ENCODE assay signal across 8 mouse cellular contexts in genomic region chr2:24974906-24975703, GRCm38 (mm10). TPM values are rescaled to one million over a fixed set of nuclear protein-coding genes. Genes with fewer than 3 reads are reported as not detected.
DNase-seq lines count a peak whose midpoint lies in the region; ATAC-seq and TF ChIP-seq lines count a peak whose summit lies in the region.

Gene Mrpl41, minus strand, starts transcription at chr2:24975098.

- ATAC-seq in heart, embryonic 11.5 days (replicated peaks; ENCODE audit: insufficient number of reproducible peaks, low FRiP score, low TSS enrichment) = peak; percentile 97
- peak; percentile 99 for ATAC-seq in kidney, embryonic 16.5 days (ENCODE audit: low FRiP score, low TSS enrichment)

- H3K36me3 ChIP-seq in C2C12 (ENCODE audit: control insufficient read depth, insufficient read depth) (peaks cover 24% of the 10 kb centered on the region), myocyte (ENCODE audit: control insufficient read depth, insufficient read depth) (peaks cover 17% of the 10 kb centered on the region)
- peaks cover 45% of the 10 kb centered on the region for H3K36me3 ChIP-seq in erythroblast, embryonic 14.5 days (ENCODE audit: control insufficient read depth)
- peaks cover 12% of the 10 kb centered on the region for H3K36me3 ChIP-seq in heart, embryonic 11.5 days (ENCODE audit: control insufficient read depth, insufficient read depth, low read length)
- peaks cover 17% of the 10 kb centered on the region for H3K36me3 ChIP-seq in kidney, embryonic 16.5 days (ENCODE audit: insufficient read depth, low read length)
- no peaks in the 10 kb centered on the region for H3K36me3 ChIP-seq in liver, adult 2 months (ENCODE audit: control insufficient read depth, insufficient read depth, low read length)
- H3K36me3 ChIP-seq in splenic B cell, adult 2 months (ENCODE audit: control insufficient read depth, insufficient read depth, low read length, poor library complexity, severe bottlenecking) = no peaks in the 10 kb centered on the region; the same call in 1 of the 2 replicates

- DNase-seq in brain, embryonic 14.5 days (ENCODE audit: low read depth) = peak; percentile 99
- peak; percentile 92 for DNase-seq in liver, adult 2 months (ENCODE audit: extremely low read depth, low read depth, low spot score)
- peak; percentile 98 for DNase-seq in splenic B cell, adult 2 months (ENCODE audit: low read depth, low spot score)

- peaks cover 12% of the 10 kb centered on the region for H3K79me3 ChIP-seq in C2C12 (ENCODE audit: low read depth)

- H3K4me3 ChIP-seq in C2C12 (ENCODE audit: insufficient read depth, poor library complexity, severe bottlenecking) (peak within 1 kb of the TSS; percentile 87), myocyte (peak within 1 kb of the TSS; percentile 84)
- H3K4me3 ChIP-seq in erythroblast, embryonic 14.5 days (replicated peaks) = peak within 1 kb of the TSS; percentile 93
- peak within 1 kb of the TSS; percentile 83 for H3K4me3 ChIP-seq in heart, embryonic 11.5 days (ENCODE audit: low read depth, low read length)
- peak within 1 kb of the TSS; percentile 64 for H3K4me3 ChIP-seq in kidney, embryonic 16.5 days (ENCODE audit: low read length)
- peak within 1 kb of the TSS; percentile 78 for H3K4me3 ChIP-seq in liver, adult 2 months (ENCODE audit: insufficient read depth, low read depth, low read length)

- TF ChIP-seq POLR2A in brain, embryonic 14.5 days (IDR thresholded peaks at IDR 0.05; ENCODE audit: borderline replicate concordance, extremely low read depth, insufficient read depth, insufficient read length, poor library complexity, severe bottlenecking) = peak; percentile 84; the same call in 1 of the 2 replicates
- TF ChIP-seq POLR2A in liver, adult 2 months (IDR thresholded peaks at IDR 0.05; ENCODE audit: extremely low read depth, insufficient read depth, low read length) = peak; percentile 93
- TF ChIP-seq POLR2A in myocyte (IDR thresholded peaks at IDR 0.05; ENCODE audit: insufficient read length, low read depth) = peak; percentile 86

- peak within 1 kb of the TSS; percentile 76 for H3ac ChIP-seq in C2C12 (ENCODE audit: control insufficient read depth, insufficient read length, low read depth)
- H3ac ChIP-seq in myocyte (ENCODE audit: control insufficient read depth, insufficient read length) = peak within 1 kb of the TSS; percentile 53

- no peaks in the 10 kb centered on the region for H3K9me3 ChIP-seq in erythroblast, embryonic 14.5 days (ENCODE audit: control insufficient read depth, low read length)
- no peaks in the 10 kb centered on the region for H3K9me3 ChIP-seq in heart, embryonic 11.5 days (replicated peaks; ENCODE audit: control insufficient read depth, low read length)
- H3K9me3 ChIP-seq in kidney, embryonic 16.5 days (ENCODE audit: low read length) = no peaks in the 10 kb centered on the region

- H3K27ac ChIP-seq in heart, embryonic 11.5 days (ENCODE audit: low read depth, low read length) = peak within 1 kb of the TSS; percentile 95
- H3K27ac ChIP-seq in kidney, embryonic 16.5 days (ENCODE audit: low read length) = peak within 1 kb of the TSS; percentile 95
- H3K27ac ChIP-seq in liver, adult 2 months (replicated peaks; ENCODE audit: insufficient read depth, low read depth, low read length) = peak within 1 kb of the TSS; percentile 96

- peaks cover 54% of the 10 kb centered on the region for H3K4me1 ChIP-seq in erythroblast, embryonic 14.5 days (ENCODE audit: control insufficient read depth)
- H3K4me1 ChIP-seq in heart, embryonic 11.5 days (ENCODE audit: control insufficient read depth, insufficient read depth, low read length) = peaks cover 11% of the 10 kb centered on the region
- H3K4me1 ChIP-seq in kidney, embryonic 16.5 days (ENCODE audit: insufficient read depth, low read length) = peaks cover 16% of the 10 kb centered on the region
- peaks cover 4% of the 10 kb centered on the region for H3K4me1 ChIP-seq in liver, adult 2 months (ENCODE audit: control insufficient read depth, insufficient read depth, low read length)

- H3K4me2 ChIP-seq in heart, embryonic 11.5 days = peak within 1 kb of the TSS; percentile 99
- peak within 1 kb of the TSS; percentile 98 for H3K4me2 ChIP-seq in kidney, embryonic 16.5 days (replicated peaks; ENCODE audit: low read depth, low read length)
- H3K4me2 ChIP-seq in myocyte (ENCODE audit: low read depth) = peak within 1 kb of the TSS; percentile 100

- H3K27me3 ChIP-seq in C2C12 (ENCODE audit: control insufficient read depth, insufficient read depth, insufficient read length) (no peaks in the 10 kb centered on the region), myocyte (ENCODE audit: control insufficient read depth, insufficient read depth, insufficient read length) (no peaks in the 10 kb centered on the region)
- no peaks in the 10 kb centered on the region for H3K27me3 ChIP-seq in erythroblast, embryonic 14.5 days (ENCODE audit: control insufficient read depth)
- no peaks in the 10 kb centered on the region for H3K27me3 ChIP-seq in heart, embryonic 11.5 days (ENCODE audit: control insufficient read depth, insufficient read depth, low read length)
- H3K27me3 ChIP-seq in kidney, embryonic 16.5 days (ENCODE audit: insufficient read depth, low read length) = no peaks in the 10 kb centered on the region
- no peaks in the 10 kb centered on the region for H3K27me3 ChIP-seq in liver, adult 2 months (ENCODE audit: control insufficient read depth, insufficient read depth, low read length)
- H3K27me3 ChIP-seq in splenic B cell, adult 2 months (ENCODE audit: control insufficient read depth, insufficient read depth, low read length, poor library complexity, severe bottlenecking) = no peaks in the 10 kb centered on the region

- peak within 1 kb of the TSS; percentile 74 for H3K9ac ChIP-seq in heart, embryonic 11.5 days (ENCODE audit: low read depth, low read length)
- H3K9ac ChIP-seq in kidney, embryonic 16.5 days (replicated peaks; ENCODE audit: low read length) = peak within 1 kb of the TSS; percentile 79
- peak within 1 kb of the TSS; percentile 83 for H3K9ac ChIP-seq in liver, adult 2 months (ENCODE audit: low read depth, low read length)

- WGBS in heart, embryonic 11.5 days (ENCODE audit: insufficient replicate concordance) = under 1% methylated on average over 64 of the region's 64 CpGs
- under 1% methylated on average over 64 of the region's 64 CpGs for WGBS in kidney, embryonic 16.5 days
- under 1% methylated on average over 64 of the region's 64 CpGs for WGBS in liver, adult 2 months

- H3K79me2 ChIP-seq in C2C12 (ENCODE audit: control insufficient read depth, insufficient read depth) (peaks cover 17% of the 10 kb centered on the region), myocyte (ENCODE audit: control insufficient read depth, insufficient read depth) (peaks cover 5% of the 10 kb centered on the region)
- 0 out of 2 replicates have a peak, but pooled peaks cover 3% of the 10 kb centered on the region for H3K79me2 ChIP-seq in liver, adult 2 months (ENCODE audit: control insufficient read depth, insufficient read depth, low read length)

- no peak for TF ChIP-seq CTCF in C2C12 (IDR thresholded peaks at IDR 0.05; ENCODE audit: control insufficient read depth, insufficient read depth, insufficient read length)
- no peak for TF ChIP-seq CTCF in brain, embryonic 14.5 days (IDR thresholded peaks at IDR 0.05; ENCODE audit: borderline replicate concordance, extremely low read depth, insufficient read depth, insufficient read length)
- TF ChIP-seq CTCF in liver, adult 2 months (IDR thresholded peaks at IDR 0.05; ENCODE audit: low read depth, low read length) = no peak

TF ChIP-seq in C2C12, 6 proteins besides CTCF, POLR2A, EP300 and RAD21:
- TF ChIP-seq MAX (IDR thresholded peaks at IDR 0.05) = peak; percentile 61
- no peak for TF ChIP-seq CEBPB (IDR thresholded peaks at IDR 0.05; ENCODE audit: low read depth)

TF ChIP-seq in myocyte, 11 proteins besides CTCF, POLR2A, EP300 and RAD21:
- peak; percentile 70 for TF ChIP-seq SRF (IDR thresholded peaks at IDR 0.05; ENCODE audit: control insufficient read depth, insufficient read length, low read depth)
- no peak for TF ChIP-seq MAX (IDR thresholded peaks at IDR 0.05; ENCODE audit: low read depth)
- TF ChIP-seq E2F4 (IDR thresholded peaks at IDR 0.05; ENCODE audit: insufficient read depth) = peak; percentile 33
- TF ChIP-seq REST (IDR thresholded peaks at IDR 0.05; ENCODE audit: insufficient read depth, insufficient read length) = no peak
- TF ChIP-seq CEBPB (IDR thresholded peaks at IDR 0.05; ENCODE audit: insufficient read depth, poor library complexity, severe bottlenecking) = no peak
- no peak for TF ChIP-seq MYOD1 (IDR thresholded peaks at IDR 0.05; ENCODE audit: control insufficient read depth in 1 of 3, insufficient read length in 2 of 3, low read depth in 2 of 3)
- peak in 1 of 3 experiments; percentile 1 for TF ChIP-seq MYOG (IDR thresholded peaks at IDR 0.05; ENCODE audit: control insufficient read depth in 1 of 3, insufficient read depth in 1 of 3, insufficient read length in 2 of 3, low read depth in 2 of 3)
- TF ChIP-seq USF1 (IDR thresholded peaks at IDR 0.05; ENCODE audit: low read depth) = no peak
- TF ChIP-seq POLR2AphosphoS2 (IDR thresholded peaks at IDR 0.05; ENCODE audit: insufficient read length, low read depth) = peak; percentile 79
- TF ChIP-seq TCF12 (IDR thresholded peaks at IDR 0.05; ENCODE audit: insufficient read depth, poor library complexity, severe bottlenecking) = no peak
- TF ChIP-seq TCF3 (IDR thresholded peaks at IDR 0.05; ENCODE audit: insufficient read length, low read depth) = no peak

RNA-seq across cellular contexts. Expression of gene Mrpl41, which starts in this region (rescaled TPM):
- 98.4 TPM for polyA plus RNA-seq in C2C12 (2012; fragmentation: generic; extraction: Trizol)
- polyA plus RNA-seq in brain, embryonic 14.5 days (2012; rRNA removed) = 83.9 and 115 TPM in 2 replicates
- 5.1 and 5.8 TPM in 2 replicates for polyA plus RNA-seq in erythroblast, embryonic 14.5 days (2012)
- 123 and 137 TPM in 2 replicates for polyA plus RNA-seq in heart, embryonic 11.5 days (2014; fragmentation: Nextera tagmentation; extraction: Ambion mirVana)
- 109 and 118 TPM in 2 replicates for polyA plus RNA-seq in kidney, embryonic 16.5 days (2015; fragmentation: Nextera tagmentation; extraction: Ambion mirVana)
- 68.1 and 77.0 TPM in 2 replicates for total RNA-seq in liver, adult 2 months (2014; rRNA removed)
- polyA plus RNA-seq in liver, adult 2 months (2012; rRNA removed) = 24.4 and 30.1 TPM in 2 replicates
- 79.7 TPM for polyA plus RNA-seq in myocyte (2012; fragmentation: generic; extraction: Trizol)

Comparison
In these comparisons a context has a peak if more than half of its experiments do, and no peak if none do; other contexts are left out.
1. Peak in every context shown above with its lines: DNase-seq, ATAC-seq, H3K4me3 ChIP-seq and H3K27ac ChIP-seq.